Mouse (Mus musculus): ENCODE results near the gene Sar1a. TPM values are rescaled to one million over a fixed set of nuclear protein-coding genes. Genes with fewer than 3 reads are reported as not detected.

Gene Sar1a
- total RNA-seq, 2 experiments from 2014 or later, result 120 to 127 TPM

DNA sequence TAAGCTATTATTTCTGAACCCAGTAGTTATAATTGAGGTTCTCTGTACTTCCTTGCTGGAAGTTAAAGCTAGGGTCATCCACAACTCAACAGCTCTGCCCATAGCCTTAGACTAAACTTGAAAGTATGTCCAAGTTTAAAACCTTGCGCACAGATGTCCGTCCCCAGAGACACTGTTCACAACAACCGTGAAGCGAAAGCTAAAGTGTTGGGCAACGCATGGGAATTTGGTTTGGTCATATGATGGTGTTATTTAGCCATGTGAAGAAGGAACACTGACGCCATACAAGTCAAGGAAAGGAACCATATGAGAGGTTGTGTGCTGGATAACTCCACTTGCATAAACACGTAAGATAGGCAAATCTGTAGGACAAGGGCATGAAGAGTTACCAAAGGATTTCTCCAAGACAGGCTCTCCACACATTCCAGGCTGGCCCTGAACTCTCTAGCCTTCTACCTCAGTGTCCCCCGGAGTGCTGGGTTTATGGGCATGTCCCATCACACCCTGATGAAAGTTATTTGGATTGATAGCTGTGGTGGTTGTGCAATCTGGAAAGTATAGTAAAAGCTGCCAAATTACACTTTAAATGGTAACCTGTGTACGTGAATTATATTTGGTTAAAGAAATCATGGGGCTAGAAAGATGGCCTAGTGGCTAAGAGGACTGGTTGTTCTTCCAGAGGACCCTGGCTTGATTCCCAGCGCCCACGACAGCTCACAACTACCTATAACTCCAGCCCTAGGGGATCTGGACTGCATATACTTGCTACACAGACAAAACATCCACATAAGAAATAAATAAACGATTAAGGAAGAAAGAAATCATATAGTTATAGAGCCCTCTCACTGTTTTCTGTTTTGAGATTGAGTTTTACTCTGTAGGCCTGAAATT, 37.6 kb downstream of the Sar1a start:
- DNase-seq (ENCODE audit: low spot score in 2 of 2), result no peak
- intact Hi-C loops (cut with DNase I), result no loop called here

DNA sequence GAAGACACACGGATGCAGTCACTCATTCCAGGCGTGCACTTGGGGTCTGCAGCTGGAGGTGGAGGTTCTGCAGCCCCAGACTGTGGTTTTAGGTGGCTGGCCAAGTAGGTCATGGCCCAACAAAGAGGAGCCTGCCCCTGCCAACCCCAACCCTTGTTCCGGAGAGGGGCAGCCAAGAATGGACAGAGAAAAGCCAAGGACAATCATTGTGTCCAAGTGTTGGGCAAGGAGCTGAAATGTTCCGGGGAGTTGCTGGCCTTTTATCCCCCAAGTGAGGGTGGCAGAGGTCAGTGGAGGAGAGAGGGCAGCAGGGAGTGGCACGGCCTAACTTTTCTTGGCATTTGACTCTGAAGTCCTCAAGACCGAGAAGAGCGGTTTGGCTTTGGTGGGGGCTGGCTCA, 40.2 kb downstream of the Sar1a start:
- intact Hi-C loops (cut with DNase I), result no loop called here

DNA sequence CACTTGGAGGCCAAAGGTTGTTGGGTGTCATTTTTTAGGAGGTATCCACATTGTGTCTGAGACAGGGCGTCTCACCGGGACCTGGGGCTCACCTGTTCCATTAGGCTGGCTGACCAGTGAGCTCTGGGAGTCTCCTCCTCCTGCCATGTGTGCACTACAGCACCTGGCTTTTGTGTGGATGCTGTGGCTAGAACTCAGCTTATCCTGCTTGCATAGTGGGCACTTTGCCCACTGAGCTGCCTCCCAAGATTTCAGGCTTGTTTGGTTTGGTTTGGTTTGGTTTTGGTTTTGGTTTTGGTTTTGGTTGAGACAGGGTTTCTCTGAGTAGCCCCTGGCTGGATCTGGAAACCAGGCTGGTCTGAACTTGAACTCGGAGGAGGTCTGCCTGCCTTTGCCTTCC, 42.1 kb downstream of the Sar1a start:
- no peak for DNase-seq (ENCODE audit: low spot score in 2 of 2)
- intact Hi-C loops (cut with DNase I), result no loop called here

More for the DNA sequence above, 40.2 kb downstream of the Sar1a start:
- no peak for DNase-seq (ENCODE audit: low spot score in 2 of 2)

DNA sequence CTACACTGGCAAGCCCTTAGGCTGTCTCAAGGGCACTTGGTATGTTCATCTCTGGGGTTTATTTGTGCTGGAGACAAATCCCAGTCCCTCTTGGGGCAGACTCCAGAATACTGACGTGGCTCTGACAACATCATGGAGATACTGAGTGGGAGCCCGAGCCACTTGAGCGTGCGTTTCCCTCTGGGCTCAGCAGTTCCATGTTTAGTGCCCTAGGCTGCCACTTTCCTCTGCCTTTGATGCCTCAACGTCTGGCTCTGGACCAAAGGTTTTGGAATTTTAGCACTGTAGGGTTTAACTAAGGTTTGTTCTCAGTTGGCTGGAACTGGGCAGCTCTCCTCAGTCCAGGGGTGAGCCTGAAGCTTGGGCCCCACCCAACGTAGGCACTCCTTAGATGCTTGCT, 43.2 kb downstream of the Sar1a start:
- intact Hi-C loops (cut with DNase I), result no loop called here

DNA sequence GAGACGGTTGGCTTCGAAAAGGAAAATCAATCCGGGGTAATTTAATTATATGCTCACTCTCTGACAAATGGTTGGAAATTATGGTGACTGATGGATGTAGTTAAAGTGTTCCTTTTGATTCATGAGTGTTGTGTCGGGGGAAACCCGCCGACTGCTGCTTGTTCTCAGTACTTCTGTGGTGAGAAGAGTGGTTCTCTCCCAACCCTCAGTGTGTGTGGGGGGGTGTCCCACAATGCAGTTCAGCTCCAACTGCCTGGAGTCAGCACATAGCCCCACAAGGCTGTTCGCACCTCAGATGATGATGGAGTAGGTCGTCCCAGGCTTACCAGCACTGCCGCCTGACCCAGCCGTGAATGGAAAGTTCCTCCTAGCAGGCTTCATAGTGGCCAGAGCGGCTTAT, 49.1 kb downstream of the Sar1a start:
- peak; percentile 33 to 49 for DNase-seq (ENCODE audit: low spot score in 2 of 2)
- intact Hi-C loops (cut with DNase I), result no loop called here

More for the DNA sequence above, 43.2 kb downstream of the Sar1a start:
- DNase-seq (ENCODE audit: low spot score in 2 of 2), result no peak

DNA sequence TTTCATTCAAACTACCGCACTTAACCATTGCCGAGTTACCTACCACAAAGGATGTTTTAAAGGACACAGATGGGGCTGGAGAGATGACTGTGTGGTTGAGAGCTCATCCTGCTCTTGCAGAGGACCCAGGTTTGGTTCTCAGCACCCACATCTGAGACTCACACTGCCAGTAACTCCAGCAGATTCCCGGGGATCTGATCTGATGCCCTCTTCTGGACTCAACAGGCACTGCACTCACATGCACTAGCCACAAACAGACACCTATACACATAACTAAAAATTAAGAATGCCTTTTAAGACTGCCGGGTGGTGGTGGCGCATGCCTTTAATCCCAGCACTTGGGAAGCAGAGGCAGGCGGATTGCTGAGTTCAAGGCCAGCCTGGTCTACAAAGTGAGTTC, 50.1 kb downstream of the Sar1a start:
- DNase-seq (ENCODE audit: low spot score in 2 of 2), result no peak
- intact Hi-C loops (cut with DNase I), result no loop called here

DNA sequence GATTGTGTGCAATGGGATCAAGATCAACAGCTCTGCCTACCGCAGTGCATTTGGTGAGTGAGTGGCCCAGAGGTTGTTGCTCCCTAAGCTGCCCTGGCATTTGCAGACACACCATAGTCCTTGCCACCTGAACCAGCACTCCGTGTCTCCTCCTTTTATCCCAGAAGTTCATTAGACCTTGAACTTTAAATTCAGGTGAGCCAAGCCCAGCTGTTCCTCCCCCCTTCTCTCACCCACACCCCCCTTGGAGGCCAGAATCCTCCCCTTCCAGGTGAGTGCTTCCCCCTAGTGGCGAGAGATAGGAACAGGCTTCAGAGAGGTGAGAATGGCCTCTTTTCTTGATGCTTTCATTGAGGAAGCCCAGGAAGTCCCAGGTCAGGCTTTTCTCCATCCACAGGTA, 54.3 kb downstream of the Sar1a start:
- no peak for DNase-seq (ENCODE audit: low spot score in 2 of 2)
- intact Hi-C loops (cut with DNase I), result no loop called here

DNA sequence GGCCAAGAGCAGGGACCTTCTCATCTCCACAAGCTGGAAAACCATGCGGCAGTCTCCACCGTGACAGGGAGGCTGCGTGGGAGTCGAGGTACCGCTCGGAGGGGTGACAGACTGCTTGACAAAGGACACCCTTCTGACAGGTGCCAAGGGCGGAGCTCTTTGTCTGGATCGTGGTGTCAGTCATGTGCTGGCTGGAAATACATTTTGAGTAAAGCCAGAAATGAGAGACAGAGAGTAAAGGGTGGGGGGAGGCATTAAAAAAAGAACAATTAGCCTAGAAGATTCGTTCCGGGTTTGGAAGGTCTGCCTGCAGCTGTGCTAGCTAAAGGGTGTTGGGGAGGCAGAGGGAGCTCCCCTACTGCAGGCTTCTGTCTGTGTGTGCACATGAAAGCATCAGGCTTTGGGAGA, 56.6 kb downstream of the Sar1a start:
- DNase-seq (ENCODE audit: low spot score in 2 of 2), result peak in 1 of 2 experiments; percentile 61
- intact Hi-C loops (cut with DNase I), result no loop called here

DNA sequence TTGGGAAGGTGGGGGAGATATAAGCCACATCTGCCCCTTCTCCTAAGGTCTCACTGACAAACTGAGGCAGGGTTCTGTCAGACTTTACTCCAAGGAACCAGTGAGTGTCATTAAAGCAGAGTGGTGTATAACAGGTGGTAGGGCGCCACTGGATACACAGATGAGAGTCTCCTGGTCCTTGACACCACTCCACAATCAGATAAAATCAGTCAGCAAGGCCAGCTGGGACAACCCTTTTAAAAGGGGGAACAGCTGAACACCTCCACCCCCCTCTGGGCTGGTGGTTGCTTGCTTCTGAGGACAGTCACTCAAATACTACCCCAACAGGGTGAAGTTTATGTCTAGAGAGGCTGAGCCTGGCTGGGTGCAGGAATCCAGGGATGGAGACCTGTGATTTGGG, 57.4 kb downstream of the Sar1a start:
- intact Hi-C loops (cut with DNase I), result no loop called here
- no peak for DNase-seq (ENCODE audit: low spot score in 2 of 2)

DNA sequence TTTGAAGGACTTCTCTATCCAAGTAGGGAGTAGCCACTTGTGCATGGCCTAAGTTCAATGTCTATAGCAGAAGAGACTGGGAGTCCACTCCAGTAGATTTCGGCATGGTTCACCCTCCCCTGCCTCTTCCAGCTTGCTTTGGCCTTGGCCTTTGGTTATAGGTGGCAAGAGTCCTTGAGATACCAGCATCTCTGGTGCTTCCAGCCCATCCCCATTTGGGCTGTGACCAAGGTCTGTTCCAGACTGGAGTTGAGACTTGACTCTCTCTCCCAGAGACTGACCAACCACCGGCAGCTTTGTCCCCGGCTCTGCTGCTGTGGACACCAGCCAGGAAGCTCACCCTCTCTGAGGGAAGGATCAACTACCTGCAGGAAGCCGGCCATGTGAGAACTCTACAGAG, 58.0 kb downstream of the Sar1a start:
- intact Hi-C loops (cut with DNase I), result no loop called here

DNA sequence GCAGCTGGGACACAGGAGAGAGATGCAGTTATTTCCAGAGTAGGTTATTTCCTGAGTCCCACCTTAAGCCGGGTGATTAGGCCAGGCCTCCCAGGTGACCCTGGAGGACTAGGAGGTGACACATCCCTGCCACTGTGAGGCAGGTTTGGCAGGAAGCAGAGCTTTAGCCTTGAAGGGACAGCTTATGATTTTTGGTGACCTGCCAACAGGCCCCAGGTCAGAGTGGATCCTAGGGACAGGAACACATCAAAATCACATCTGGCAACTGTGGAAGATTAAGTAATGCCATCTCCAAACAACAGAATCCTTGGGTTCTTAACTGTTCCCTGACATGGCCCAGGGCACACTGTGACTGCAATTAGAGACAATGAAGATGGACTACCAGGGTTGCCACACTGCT, 61.2 kb downstream of the Sar1a start:
- intact Hi-C loops (cut with DNase I), result no loop called here
- no peak for DNase-seq (ENCODE audit: low spot score in 2 of 2)

More for the DNA sequence above, 58.0 kb downstream of the Sar1a start:
- no peak for DNase-seq (ENCODE audit: low spot score in 2 of 2)

DNA sequence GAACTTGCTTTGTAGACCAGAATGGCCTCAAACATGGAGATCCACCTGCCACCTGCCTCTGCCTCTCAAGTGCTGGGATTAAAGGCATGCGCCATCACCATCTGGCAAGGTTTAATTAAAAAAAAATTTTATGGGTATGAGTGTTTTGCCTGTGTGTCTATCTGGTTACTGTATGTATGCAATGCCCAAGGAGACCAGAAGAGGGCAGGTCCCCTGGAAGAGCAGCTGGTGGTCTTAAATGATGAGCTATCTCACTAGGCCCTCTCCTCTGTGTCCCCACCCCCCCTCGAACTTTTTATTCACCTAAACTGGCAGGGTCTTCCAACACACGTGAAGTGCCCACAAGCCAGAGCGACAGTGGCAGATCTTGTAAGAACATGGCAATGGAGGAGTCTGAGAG, 61.8 kb downstream of the Sar1a start:
- intact Hi-C loops (cut with DNase I), result no loop called here

DNA sequence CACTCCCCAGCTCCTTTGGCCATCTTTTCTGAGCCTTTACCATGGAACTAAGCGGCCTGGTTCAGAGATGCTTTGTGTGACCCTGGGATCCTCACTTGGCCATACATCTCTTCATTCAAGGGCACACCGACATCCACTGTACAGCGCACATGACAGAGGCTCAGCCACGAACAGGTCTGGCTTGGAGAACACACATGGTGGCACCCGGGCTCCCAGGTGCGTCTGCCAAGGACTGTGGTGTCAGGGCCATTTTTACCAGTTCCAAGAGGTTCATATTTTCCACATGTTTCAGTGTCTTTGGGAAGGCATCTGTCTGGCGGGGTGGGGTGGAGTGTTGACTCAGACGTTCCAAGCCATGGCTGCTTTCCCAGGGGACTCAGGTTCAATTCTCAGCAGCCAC, 62.2 kb downstream of the Sar1a start:
- intact Hi-C loops (cut with DNase I), result no loop called here
- no peak for DNase-seq (ENCODE audit: low spot score in 2 of 2)

More for the DNA sequence above, 61.8 kb downstream of the Sar1a start:
- DNase-seq (ENCODE audit: low spot score in 2 of 2), result no peak

Other genes starting within 250 kb of the Sar1a start
- 10 to 100 TPM; 43.0 to 45.8 TPM for gene Eif4ebp2, start 227.6 kb upstream of the Sar1a start, total RNA-seq (2021)
- gene Lrrc20, start 204.5 kb upstream of the Sar1a start, total RNA-seq (2021), result 10 to 100 TPM; 13.0 to 13.9 TPM
- gene Npffr1, start 84.8 kb upstream of the Sar1a start, total RNA-seq (2021), result 1 to 10 TPM; 1.2 to 2.0 TPM
- 100 to 1,000 TPM; 115 to 116 TPM for gene Ppa1, start 31.7 kb upstream of the Sar1a start, total RNA-seq (2021)
- gene Tysnd1, start 15.2 kb downstream of the Sar1a start, total RNA-seq (2021), result 10 to 100 TPM; 27.7 to 27.9 TPM
- gene Aifm2, start 35.0 kb downstream of the Sar1a start, total RNA-seq (2021), result 1 to 10 TPM; 5.0 to 8.1 TPM
- gene H2afy2, start 103.8 kb downstream of the Sar1a start, total RNA-seq (2021), result 10 to 100 TPM; 36.6 to 40.4 TPM

Measured in left cerebral cortex, postnatal 14 days (tissue).